Mouse (Mus musculus) liver, embryonic 12.5 days (tissue): ENCODE measurements around the gene Wwtr1. TPM values are rescaled to one million over a fixed set of nuclear protein-coding genes. Genes with fewer than 3 reads are reported as not detected.

Experiments
- ATAC-seq: fragments of 200-750 bp; cut with Nextera tagmentation; 2 replicates; pipeline ENCODE4 v1.8.0; 2017; ENCODE audit warnings: moderate number of reproducible peaks, mild to moderate bottlenecking, moderate library complexity
- H3K27ac ChIP-seq: fragments of 300-500 bp; sonication (generic); 2 replicates; pipeline ENCODE4 v1.5.1; 2016; ENCODE audit warnings: mild to moderate bottlenecking
- H3K27me3 ChIP-seq: fragments of 300-500 bp; sonication (generic); replicated peaks from 2 replicates; pipeline ENCODE4 v1.6.1; 2016; ENCODE audit warnings: mild to moderate bottlenecking, moderate library complexity
- H3K36me3 ChIP-seq: fragments of 300-500 bp; sonication (generic); 2 replicates; pipeline ENCODE4 v1.6.1; 2016; ENCODE audit warnings: mild to moderate bottlenecking, moderate library complexity
- H3K4me1 ChIP-seq: fragments of 300-500 bp; sonication (generic); 2 replicates; pipeline ENCODE4 v1.6.1; 2016
- H3K4me2 ChIP-seq: fragments of 300-500 bp; sonication (generic); 2 replicates; pipeline ENCODE4 v1.6.1; 2016; ENCODE audit warnings: mild to moderate bottlenecking, moderate library complexity
- H3K4me3 ChIP-seq: fragments of 300-500 bp; sonication (generic); 2 replicates; pipeline ENCODE4 v1.5.1; 2016; ENCODE audit warnings: mild to moderate bottlenecking, moderate library complexity
- H3K9ac ChIP-seq: fragments of 300-500 bp; sonication (generic); 2 replicates; pipeline ENCODE4 v1.6.1; 2016; ENCODE audit warnings: mild to moderate bottlenecking, moderate library complexity
- H3K9me3 ChIP-seq: fragments of 300-500 bp; sonication (generic); replicated peaks from 2 replicates; pipeline ENCODE4 v1.6.1; 2016; ENCODE audit warnings: mild to moderate bottlenecking, moderate library complexity
- WGBS: fragments of 180-500 bp; shearing (Covaris S2); methylation state at CpG from one replicate; pipeline ENCODE4 v1.1.7; 2016; ENCODE audit not compliant: insufficient replicate concordance; 5-methylcytosine and 5-hydroxymethylcytosine counted together
- polyA plus RNA-seq: library from polyadenylated mRNA; unstranded; fragments of >200 nt; fragmentation: Nextera tagmentation; extraction: Ambion mirVana; gene quantifications from 2 replicates; pipeline ENCODE4 v1.2.1, GENCODE M21; 2016

Gene Wwtr1
- polyA plus RNA-seq, 1 experiment from 2014 or later, result 2.0 TPM

DNA sequence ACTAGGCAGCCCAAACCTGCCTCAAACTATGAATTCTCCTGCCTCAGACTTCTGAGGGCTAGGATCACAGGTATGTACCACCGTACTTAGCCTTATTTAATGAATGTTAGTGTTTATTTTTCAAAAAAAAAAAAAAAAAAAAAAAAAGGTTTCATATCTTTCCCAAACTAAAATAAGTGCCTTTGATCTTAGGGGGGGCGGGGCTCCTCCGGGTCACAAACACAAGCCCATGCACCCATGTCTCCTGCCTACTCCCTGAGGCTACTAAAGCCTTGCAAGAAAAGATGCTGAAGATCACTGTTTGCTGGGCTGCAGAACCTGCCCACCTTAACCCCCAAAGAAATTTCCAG, 20.8 kb downstream of the Wwtr1 start:
- Histone ChIP-seq H3K27me3 (no peaks in the 10 kb centered on the region), H3K36me3 (no peaks in the 10 kb centered on the region), H3K9ac (no peak overlapping the region), H3K4me2 (no peak overlapping the region), H3K4me3 (no peak overlapping the region), H3K4me1 (no peaks in the 10 kb centered on the region), H3K9me3 (no peaks in the 10 kb centered on the region), H3K27ac (no peak overlapping the region)
- WGBS, result 63% methylated on average over 3 of the region's 3 CpGs
- no peak for ATAC-seq

DNA sequence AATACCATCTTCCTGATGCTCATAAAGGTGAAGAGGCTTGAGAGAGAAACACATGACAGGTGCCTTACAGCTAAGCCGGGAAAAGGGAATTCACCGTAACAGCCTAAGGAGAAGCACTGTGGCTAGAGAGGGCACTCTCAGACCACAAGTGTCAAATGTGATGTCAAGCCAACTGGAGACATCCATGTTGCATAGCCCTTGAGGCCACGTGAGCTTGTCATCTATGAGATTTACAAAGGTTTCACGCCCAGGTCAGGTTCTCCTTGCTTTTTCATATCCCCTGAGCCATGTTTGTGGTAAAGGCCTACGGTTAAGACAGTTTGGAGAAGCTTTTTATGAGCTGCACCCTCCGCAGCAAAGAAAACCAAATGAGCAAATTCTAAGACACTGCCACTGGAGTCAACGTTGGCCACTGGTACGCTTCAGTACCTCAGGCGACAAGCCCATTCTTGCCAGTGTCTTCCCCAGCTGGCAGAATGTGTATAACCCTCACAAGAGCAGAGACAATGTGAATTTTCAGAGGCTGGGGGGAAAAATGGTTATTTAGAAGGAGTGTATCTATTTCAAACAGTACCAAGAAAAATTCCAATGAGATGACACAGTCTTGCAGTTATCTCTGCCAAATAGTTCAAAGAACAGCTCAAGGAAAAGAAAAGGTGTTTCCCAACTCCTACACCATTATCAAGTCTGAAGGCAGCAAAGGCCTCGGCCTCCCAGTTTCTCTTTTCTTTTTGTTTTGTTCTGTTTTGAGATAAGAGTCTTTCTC, 21.4 kb downstream of the Wwtr1 start:
- ATAC-seq, result no peak
- H3K27me3 ChIP-seq, result no peaks in the 10 kb centered on the region
- H3K9me3 ChIP-seq, result no peaks in the 10 kb centered on the region
- WGBS, result 68% methylated on average over 10 of the region's 10 CpGs
- H3K27ac ChIP-seq, result no peak overlapping the region
- H3K4me3 ChIP-seq, result no peak overlapping the region
- no peaks in the 10 kb centered on the region for H3K4me1 ChIP-seq
- H3K36me3 ChIP-seq, result no peaks in the 10 kb centered on the region
- H3K9ac ChIP-seq, result no peak overlapping the region
- no peak overlapping the region for H3K4me2 ChIP-seq

- H3K36me3 ChIP-seq, result no peaks in the 10 kb centered on the region
- no peaks in the 10 kb centered on the region for H3K9me3 ChIP-seq
- WGBS, result 75% methylated on average over 5 of the region's 5 CpGs
- ATAC-seq, result no peak
- no peak overlapping the region for H3K4me2 ChIP-seq
- H3K27me3 ChIP-seq, result no peaks in the 10 kb centered on the region
- H3K9ac ChIP-seq, result no peak overlapping the region
- no peak overlapping the region for H3K27ac ChIP-seq
- no peak overlapping the region for H3K4me3 ChIP-seq
- no peaks in the 10 kb centered on the region for H3K4me1 ChIP-seq
Measured at GRCm38 (mm10) chr3:57553108-57553507, 22.6 kb downstream of the Wwtr1 start.

DNA sequence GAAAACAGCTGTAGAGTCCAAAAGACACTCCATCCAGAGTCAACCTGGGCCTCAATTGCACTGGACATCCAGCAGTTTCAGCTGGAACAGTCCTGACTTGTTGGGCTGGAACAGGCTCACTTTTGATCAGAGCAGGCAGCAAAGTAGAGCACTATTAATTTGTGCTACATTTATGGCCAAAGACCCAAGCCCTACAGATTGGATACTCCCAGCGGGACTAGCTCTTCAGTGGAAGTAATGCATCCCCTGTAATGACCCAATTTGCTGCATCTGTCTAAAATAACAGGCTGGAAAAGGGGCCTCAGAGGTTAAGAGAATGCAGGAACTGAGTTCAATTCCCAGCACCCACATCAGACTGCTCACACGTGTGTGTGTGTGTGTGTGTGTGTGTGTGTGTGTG, 24.5 kb downstream of the Wwtr1 start:
- no peak for ATAC-seq
- no peaks in the 10 kb centered on the region for H3K27me3 ChIP-seq
- WGBS, result 61% methylated on average over 2 of the region's 2 CpGs
- H3K4me1 ChIP-seq, result no peaks in the 10 kb centered on the region
- H3K4me2 ChIP-seq, result no peak overlapping the region
- no peak overlapping the region for H3K9ac ChIP-seq
- no peaks in the 10 kb centered on the region for H3K36me3 ChIP-seq
- no peaks in the 10 kb centered on the region for H3K9me3 ChIP-seq
- H3K4me3 ChIP-seq, result no peak overlapping the region
- H3K27ac ChIP-seq, result no peak overlapping the region

DNA sequence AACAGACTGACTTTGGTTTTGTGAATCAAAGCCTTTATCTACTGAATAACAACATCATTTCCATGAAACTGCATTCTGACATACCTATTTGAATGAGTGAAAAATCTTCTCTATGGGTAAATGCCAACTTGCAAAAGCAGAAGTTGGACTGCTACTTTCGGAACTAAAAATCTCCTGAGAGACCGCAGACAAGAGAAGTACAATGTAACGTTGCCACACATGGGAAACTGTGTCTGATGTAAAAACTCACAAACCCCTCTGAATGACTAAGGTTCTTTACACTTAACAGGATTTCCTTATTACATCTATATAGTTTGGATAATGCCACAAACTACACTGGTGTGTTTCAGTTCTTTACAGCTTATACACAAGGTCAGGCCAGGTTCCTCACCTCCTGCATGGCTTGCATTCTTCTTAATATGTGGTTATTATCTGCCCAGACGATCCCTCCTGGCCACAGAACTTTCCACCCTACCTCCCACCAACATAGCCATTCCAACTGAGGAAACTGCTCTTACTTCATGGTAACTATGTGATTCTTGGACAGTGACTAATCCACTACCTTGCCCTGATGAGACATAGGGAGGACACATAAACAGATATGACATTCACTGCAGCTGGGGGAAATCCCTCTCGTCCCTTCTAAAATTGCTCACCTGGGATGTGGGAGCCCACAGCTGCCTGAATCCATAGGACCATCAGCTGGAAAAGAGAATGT, 25.1 kb downstream of the Wwtr1 start:
- no peak overlapping the region for H3K27ac ChIP-seq

GRCm38 (mm10) chr3:57544154-57544553, 31.6 kb downstream of the Wwtr1 start:
- no peaks in the 10 kb centered on the region for H3K4me1 ChIP-seq
- no peak overlapping the region for H3K4me3 ChIP-seq
- no peaks in the 10 kb centered on the region for H3K36me3 ChIP-seq
- no peak overlapping the region for H3K9ac ChIP-seq
- H3K27me3 ChIP-seq, result no peaks in the 10 kb centered on the region
- H3K9me3 ChIP-seq, result no peaks in the 10 kb centered on the region
- H3K4me2 ChIP-seq, result no peak overlapping the region
- WGBS, result 37% methylated on average over 9 of the region's 9 CpGs
- H3K27ac ChIP-seq, result no peak overlapping the region
- ATAC-seq, result no peak

More for the DNA sequence above, 25.1 kb downstream of the Wwtr1 start:
- Histone ChIP-seq H3K9ac (no peak overlapping the region), H3K27me3 (no peaks in the 10 kb centered on the region), H3K4me2 (no peak overlapping the region), H3K36me3 (no peaks in the 10 kb centered on the region), H3K9me3 (no peaks in the 10 kb centered on the region), H3K4me1 (no peaks in the 10 kb centered on the region), H3K4me3 (no peak overlapping the region)
- WGBS, result 45% methylated on average over 5 of the region's 5 CpGs
- no peak for ATAC-seq

GRCm38 (mm10) chr3:57542848-57543380, 32.8 kb downstream of the Wwtr1 start:
- no peak overlapping the region for H3K4me2 ChIP-seq
- no peak overlapping the region for H3K27ac ChIP-seq

DNA sequence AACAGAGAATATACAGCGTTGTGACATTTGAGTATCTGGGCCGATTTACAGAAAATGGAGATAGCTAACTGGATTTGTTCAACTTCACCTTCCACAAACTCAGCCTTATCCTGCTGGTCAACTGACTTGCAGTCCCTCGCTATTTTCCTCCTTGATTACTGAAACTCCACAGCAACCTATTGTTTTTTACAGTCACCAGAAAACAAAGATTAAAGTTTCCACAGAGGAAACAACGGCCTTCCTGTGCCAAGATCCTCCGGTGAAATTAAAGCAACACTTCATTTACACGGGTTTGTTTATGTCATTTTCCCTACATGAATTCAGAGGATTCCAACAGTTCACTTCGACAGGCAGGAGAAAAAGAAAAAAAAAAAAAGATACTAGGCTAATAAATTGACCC, 34.5 kb downstream of the Wwtr1 start:
- H3K4me2 ChIP-seq, result no peak overlapping the region
- H3K9me3 ChIP-seq, result no peaks in the 10 kb centered on the region
- WGBS, result 50% methylated on average over 7 of the region's 7 CpGs
- H3K4me1 ChIP-seq, result no peaks in the 10 kb centered on the region
- H3K27me3 ChIP-seq, result no peaks in the 10 kb centered on the region
- ATAC-seq, result no peak
- H3K4me3 ChIP-seq, result no peak overlapping the region
- H3K27ac ChIP-seq, result no peak overlapping the region
- no peak overlapping the region for H3K9ac ChIP-seq
- no peaks in the 10 kb centered on the region for H3K36me3 ChIP-seq

More at GRCm38 (mm10) chr3:57542848-57543380, 32.8 kb downstream of the Wwtr1 start:
- no peaks in the 10 kb centered on the region for H3K27me3 ChIP-seq
- H3K4me1 ChIP-seq, result no peaks in the 10 kb centered on the region
- H3K36me3 ChIP-seq, result no peaks in the 10 kb centered on the region
- H3K9me3 ChIP-seq, result no peaks in the 10 kb centered on the region
- H3K4me3 ChIP-seq, result no peak overlapping the region
- H3K9ac ChIP-seq, result no peak overlapping the region
- no peak for ATAC-seq

- no peaks in the 10 kb centered on the region for H3K4me1 ChIP-seq
- 11% methylated on average over 2 of the region's 2 CpGs for WGBS
- H3K27ac ChIP-seq, result no peak overlapping the region
- H3K9ac ChIP-seq, result no peak overlapping the region
- no peaks in the 10 kb centered on the region for H3K36me3 ChIP-seq
- H3K4me3 ChIP-seq, result no peak overlapping the region
- no peaks in the 10 kb centered on the region for H3K9me3 ChIP-seq
- no peaks in the 10 kb centered on the region for H3K27me3 ChIP-seq
- ATAC-seq, result no peak
- no peak overlapping the region for H3K4me2 ChIP-seq
Measured at GRCm38 (mm10) chr3:57540474-57540873, 35.2 kb downstream of the Wwtr1 start.

GRCm38 (mm10) chr3:57535483-57536185, 40.1 kb downstream of the Wwtr1 start:
- 56% methylated on average over 13 of the region's 13 CpGs for WGBS
- H3K27me3 ChIP-seq, result no peaks in the 10 kb centered on the region
- ATAC-seq, result no peak

GRCm38 (mm10) chr3:57534450-57534849, 41.3 kb downstream of the Wwtr1 start:
- H3K27ac ChIP-seq, result no peak overlapping the region
- WGBS, result 78% methylated on average over 6 of the region's 6 CpGs

More at GRCm38 (mm10) chr3:57535483-57536185, 40.1 kb downstream of the Wwtr1 start:
- H3K4me1 ChIP-seq, result no peaks in the 10 kb centered on the region
- H3K36me3 ChIP-seq, result no peaks in the 10 kb centered on the region
- no peak overlapping the region for H3K4me2 ChIP-seq
- no peak overlapping the region for H3K9ac ChIP-seq
- no peaks in the 10 kb centered on the region for H3K9me3 ChIP-seq
- H3K27ac ChIP-seq, result no peak overlapping the region
- H3K4me3 ChIP-seq, result no peak overlapping the region

GRCm38 (mm10) chr3:57533876-57534275, 41.8 kb downstream of the Wwtr1 start:
- H3K27me3 ChIP-seq, result no peaks in the 10 kb centered on the region

More at GRCm38 (mm10) chr3:57534450-57534849, 41.3 kb downstream of the Wwtr1 start:
- H3K9ac ChIP-seq, result no peak overlapping the region
- no peak overlapping the region for H3K4me2 ChIP-seq
- no peaks in the 10 kb centered on the region for H3K9me3 ChIP-seq
- no peaks in the 10 kb centered on the region for H3K27me3 ChIP-seq
- no peak for ATAC-seq
- H3K4me3 ChIP-seq, result no peak overlapping the region
- no peaks in the 10 kb centered on the region for H3K4me1 ChIP-seq
- no peaks in the 10 kb centered on the region for H3K36me3 ChIP-seq

More at GRCm38 (mm10) chr3:57533876-57534275, 41.8 kb downstream of the Wwtr1 start:
- no peak for ATAC-seq
- Histone ChIP-seq H3K36me3 (no peaks in the 10 kb centered on the region), H3K4me1 (no peaks in the 10 kb centered on the region), H3K4me2 (no peak overlapping the region), H3K4me3 (no peak overlapping the region), H3K9me3 (no peaks in the 10 kb centered on the region), H3K9ac (no peak overlapping the region), H3K27ac (no peak overlapping the region)
- WGBS, result 73% methylated on average over 9 of the region's 9 CpGs
